In the genomic region with DNA sequence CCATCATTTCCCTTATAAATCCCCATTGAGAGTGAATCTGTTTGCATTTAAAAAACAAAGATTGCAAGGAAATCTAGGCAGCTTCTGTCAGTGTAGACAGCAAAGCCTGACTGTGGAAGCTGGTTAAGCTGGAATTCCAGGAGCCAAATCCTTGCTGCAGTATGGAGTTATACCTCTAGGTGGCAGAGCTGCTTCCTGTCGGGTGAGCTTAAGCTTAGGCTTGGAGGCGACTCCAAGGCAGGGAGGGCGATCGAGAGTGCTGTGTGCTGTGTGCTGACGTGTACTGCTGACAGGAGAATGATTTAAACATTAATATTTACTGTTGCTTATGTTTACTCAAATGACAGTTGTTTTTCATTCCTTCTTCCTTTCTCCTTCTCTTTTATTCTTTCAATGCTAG, we compare ENCODE assay signal across 9 mouse cellular contexts.
DNase-seq lines count a peak whose midpoint lies in the region; ATAC-seq lines count a peak whose summit lies in the region.
"Had no signal": no experiment of that assay in that cellular context is flagged by ENCODE, and none has a peak within 500 bp of the region (broad histone marks: within the 10 kb centered on the region; RNA-seq: fewer than 3 reads in every experiment).

No protein-coding gene starts in this region.

- peak; percentile 45 for DNase-seq in thymus, postnatal 14 days
- DNase-seq in thymus, adult 18-20 months = no peak
- DNase-seq in adrenal gland, adult 8-10 months = peak; percentile 58
- DNase-seq in embryo, embryonic 11 days = peak; percentile 79
- DNase-seq in left cerebral cortex, postnatal 25 days (ENCODE audit: low spot score in 2 of 2) = peak; percentile 86 to 93
- peak; percentile 76 for DNase-seq in mesoderm, embryonic 11.5 days (ENCODE audit: low read depth, low spot score)

- H3K27me3 ChIP-seq in hindbrain, embryonic 15.5 days = no peaks in the 10 kb centered on the region
- H3K27me3 ChIP-seq: neural tube, embryonic 13.5 days had no signal

- peaks cover 14% of the 10 kb centered on the region for H3K4me1 ChIP-seq in hindbrain, embryonic 15.5 days (replicated peaks)

- no peak overlapping the region for H3K9ac ChIP-seq in hindbrain, embryonic 15.5 days
- H3K9ac ChIP-seq: neural tube, embryonic 13.5 days had no signal

- intact Hi-C loops in left cerebral cortex, postnatal 25 days (cut with DNase I) = no loop called here

- WGBS in hindbrain, embryonic 15.5 days = 41% methylated on average over 5 of the region's 5 CpGs

- no peaks in the 10 kb centered on the region for H3K9me3 ChIP-seq in hindbrain, embryonic 15.5 days
- H3K9me3 ChIP-seq: neural tube, embryonic 13.5 days had no signal

- H3K36me3 ChIP-seq in hindbrain, embryonic 15.5 days = peaks cover 4% of the 10 kb centered on the region; the same call in 1 of the 2 replicates

- ATAC-seq in hindbrain, embryonic 15.5 days (ENCODE audit: low FRiP score, low read depth) = 0 out of 2 replicates have a peak, but pooled peaks have one; percentile 35
- no peak for ATAC-seq in activated CD4-positive, CD25-positive, alpha-beta regulatory T cell, adult 4 months

- no peak overlapping the region for H3K4me2 ChIP-seq in hindbrain, embryonic 15.5 days
- H3K4me2 ChIP-seq: neural tube, embryonic 13.5 days had no signal

- H3K4me3 ChIP-seq in hindbrain, embryonic 15.5 days = no peak overlapping the region
- H3K4me3 ChIP-seq: neural tube, embryonic 13.5 days had no signal

- H3K27ac ChIP-seq in hindbrain, embryonic 15.5 days (replicated peaks) = no peak overlapping the region
- H3K27ac ChIP-seq: neural tube, embryonic 13.5 days had no signal

Comparison
In these comparisons a context has a peak if more than half of its experiments do, and no peak if none do; other contexts are left out.
1. DNase-seq: peak in thymus, postnatal 14 days (single experiment), adrenal gland, adult 8-10 months (single experiment), embryo, embryonic 11 days (single experiment), left cerebral cortex, postnatal 25 days (2 of 2) and mesoderm, embryonic 11.5 days (single experiment); none in thymus, adult 18-20 months (0 of 2).